Mouse (Mus musculus) inflammation-experienced regulatory T-cells, adult 6 months (primary cell): ENCODE measurements at regions not wholly inside any gene's neighbourhood (a gene's known extent, or its start where the extent isn't known, plus 50 kb on each side); places are given as distances from the start of the nearest gene placed in this dataset.

Experiments used
- ATAC-seq: one replicate; pipeline ENCODE4 v1.8.0; 2017

DNA sequence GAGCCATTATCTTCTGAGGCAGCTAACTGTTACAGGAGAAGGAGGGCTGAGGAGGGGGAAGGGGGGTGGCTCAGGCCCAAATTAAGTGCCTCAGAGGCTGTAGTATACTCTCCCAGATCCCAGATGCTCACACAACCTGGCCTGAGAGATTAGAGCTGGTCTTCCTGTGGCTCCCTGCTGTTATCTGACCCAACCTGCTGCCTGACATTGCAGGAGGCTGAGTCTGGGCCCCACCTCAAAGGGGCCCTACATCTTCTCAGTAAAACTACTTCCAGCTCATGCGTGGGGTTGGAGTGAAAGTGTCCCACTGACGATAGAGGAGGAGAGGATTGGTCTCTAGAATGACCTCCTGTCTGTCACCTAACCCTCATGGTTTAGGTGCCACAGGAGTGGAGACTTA is 64.0 kb upstream of the Lmo2 start:
- ATAC-seq, result no peak

DNA sequence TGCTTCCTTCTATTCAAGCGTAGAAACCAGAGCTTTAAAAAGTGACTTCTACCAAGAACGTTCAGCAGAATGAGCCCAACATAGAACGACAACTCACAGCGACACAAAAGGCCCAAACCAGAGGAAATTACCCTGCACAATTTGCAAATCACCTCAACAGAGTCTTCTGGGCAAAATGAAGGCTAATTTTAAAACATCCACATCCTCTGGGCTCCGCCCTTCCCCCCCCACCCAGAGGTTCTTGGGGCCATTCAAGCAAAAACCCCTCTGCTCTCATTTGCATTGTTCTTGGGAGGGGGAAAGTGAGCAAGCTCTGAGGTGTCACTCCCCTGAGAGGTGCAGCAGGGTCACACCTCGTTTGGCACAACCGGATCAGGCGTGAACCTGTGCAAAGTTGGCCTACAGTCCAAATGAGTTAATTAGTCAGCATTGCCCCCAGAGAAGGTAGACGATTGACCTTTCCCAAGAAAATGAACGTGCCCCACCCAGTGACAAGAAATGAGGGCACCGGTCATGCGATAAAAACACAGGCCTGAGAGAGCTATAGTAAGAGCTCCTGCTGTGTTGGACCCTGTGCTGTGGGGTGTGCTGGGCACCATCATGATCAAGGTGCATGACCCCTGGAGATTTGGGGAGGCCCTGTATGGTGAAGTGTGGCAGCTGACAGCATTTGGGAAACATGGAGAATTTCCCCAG is 62.7 kb upstream of the Lmo2 start:
- no peak for ATAC-seq

DNA sequence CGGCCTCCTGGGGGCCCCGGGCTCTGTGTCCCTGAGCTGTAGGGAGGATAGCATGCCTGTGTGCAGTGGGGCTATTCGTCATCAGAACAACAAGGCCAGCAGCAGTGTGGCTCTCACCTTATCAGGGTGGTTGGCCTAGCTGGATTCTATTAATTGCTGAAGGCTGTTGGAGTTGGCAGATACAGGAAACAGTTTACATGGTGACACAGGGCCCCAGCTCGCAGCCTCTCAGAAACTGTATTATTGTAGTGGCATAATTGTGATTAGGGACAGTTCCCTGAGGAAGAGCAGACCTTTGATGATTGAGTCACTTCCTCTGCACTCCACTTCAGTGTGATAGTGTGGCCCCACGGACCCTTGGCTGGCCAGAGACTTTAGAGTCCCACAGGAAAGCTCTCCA is 61.6 kb upstream of the Lmo2 start:
- no peak for ATAC-seq

DNA sequence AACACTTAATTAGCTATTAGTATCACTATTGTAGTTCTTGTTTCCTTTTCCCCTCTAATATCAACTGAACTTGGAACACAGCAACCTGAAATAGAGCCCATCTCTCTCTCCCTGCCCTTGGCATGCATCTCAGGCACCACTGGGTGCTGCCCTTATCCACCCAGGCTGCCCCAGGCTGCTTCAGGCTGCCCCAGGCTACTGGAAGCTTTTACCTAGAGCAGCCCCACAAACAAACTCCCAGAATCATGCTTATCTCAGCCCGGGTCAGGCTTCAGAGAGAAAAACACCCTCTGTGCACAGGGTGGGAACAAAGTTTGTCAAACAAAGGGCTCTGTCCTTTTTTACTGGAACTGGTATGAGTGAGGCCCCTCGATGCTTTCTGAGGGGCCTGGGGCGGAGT is 61.0 kb upstream of the Lmo2 start:
- ATAC-seq, result no peak

DNA sequence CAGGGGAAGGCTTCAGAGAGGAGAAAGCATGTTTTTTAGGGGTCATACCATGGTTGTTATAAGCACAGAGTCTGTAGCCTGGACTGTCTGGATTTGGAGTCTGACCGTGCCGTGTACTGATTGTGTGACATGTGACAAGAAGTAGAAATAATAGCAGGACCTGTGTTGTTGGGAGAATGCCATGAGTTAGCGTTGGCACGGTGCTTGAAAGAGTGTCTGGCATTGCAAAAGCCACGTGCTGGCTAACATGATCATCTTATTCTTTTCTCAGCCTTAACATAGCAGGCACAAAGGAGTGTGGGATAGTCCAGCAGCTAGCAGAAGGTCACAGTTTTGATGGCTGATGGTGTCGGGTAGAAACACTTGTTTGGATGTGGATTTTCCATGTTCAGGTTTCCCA is 58.1 kb upstream of the Lmo2 start:
- ATAC-seq, result no peak

DNA sequence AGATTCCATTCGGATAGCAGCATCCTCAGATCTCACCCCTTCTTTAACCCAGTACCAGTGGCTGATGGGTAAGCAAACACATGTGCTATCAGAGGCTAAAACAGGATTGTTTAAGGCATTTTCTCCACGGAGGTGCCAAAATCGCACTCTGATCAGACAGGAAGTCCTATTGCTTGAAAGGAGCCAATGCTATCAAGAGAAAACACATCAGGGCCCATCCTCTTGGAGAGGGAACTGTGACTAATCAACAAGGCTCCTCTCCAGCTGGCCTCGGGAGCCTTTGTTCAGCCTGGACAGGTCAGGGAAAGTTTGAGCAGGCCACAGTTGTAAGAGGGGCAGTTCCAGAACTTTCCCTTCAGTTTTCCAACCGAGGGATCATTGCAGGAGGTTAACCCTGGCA is 57.4 kb upstream of the Lmo2 start:
- no peak for ATAC-seq

DNA sequence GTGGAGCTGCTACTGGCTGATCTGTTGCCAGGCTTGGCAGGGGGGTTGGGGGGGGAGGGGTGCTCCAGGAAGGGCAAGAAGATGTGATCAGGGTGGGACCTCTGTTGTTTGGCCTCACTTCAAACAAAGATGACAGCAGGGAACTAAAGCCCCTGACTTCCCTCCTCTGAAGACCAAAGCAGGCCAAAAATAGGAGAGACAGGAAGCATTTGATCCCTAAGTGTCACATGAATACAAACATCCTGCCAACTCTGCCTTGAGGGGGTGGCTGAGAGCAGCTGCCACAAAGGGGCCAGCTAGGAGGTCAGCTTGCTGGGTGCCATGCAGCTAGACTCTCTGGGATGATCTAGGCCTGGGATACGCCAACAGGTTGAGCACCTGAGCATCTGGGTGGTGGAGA is 56.3 kb upstream of the Lmo2 start:
- ATAC-seq, result no peak

DNA sequence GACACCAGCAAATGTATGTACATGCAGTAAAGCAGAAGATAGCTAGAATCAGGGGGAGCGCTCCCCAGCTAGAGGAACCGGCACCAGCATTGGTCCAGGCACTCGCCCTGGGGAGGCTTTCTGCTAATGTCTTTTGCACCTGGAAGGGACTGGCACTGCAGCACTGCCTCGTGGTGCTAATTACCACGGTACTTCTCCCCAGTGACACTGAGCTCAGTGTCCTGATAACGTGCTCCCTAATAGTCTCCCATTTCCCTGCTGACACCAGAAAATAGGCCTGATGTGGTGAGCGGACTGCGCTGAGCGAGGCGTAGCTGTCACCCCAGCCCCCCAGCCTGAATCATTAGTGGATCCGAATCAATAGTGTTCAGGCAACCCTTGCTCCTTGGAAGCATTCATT is 55.0 kb upstream of the Lmo2 start:
- no peak for ATAC-seq

DNA sequence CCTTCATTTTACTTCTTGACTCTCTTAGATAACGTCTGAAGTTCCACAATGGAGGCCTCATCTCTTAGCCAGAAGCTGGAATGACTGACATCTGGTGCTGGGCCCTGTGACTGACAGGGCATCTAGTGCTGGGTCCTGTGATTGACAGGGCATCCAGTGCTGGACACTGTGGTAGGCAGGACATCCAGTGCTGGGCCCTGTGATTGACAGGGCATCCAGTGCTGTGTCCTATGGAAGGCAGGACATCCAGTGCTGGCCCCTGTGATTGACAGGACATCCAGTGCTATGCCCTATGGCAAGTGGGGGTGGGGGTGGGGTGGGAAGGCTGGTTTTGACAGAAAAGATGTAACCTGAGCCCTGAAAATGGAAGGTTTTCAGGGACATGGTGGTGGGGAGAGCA is 52.1 kb upstream of the Lmo2 start:
- ATAC-seq, result no peak

DNA sequence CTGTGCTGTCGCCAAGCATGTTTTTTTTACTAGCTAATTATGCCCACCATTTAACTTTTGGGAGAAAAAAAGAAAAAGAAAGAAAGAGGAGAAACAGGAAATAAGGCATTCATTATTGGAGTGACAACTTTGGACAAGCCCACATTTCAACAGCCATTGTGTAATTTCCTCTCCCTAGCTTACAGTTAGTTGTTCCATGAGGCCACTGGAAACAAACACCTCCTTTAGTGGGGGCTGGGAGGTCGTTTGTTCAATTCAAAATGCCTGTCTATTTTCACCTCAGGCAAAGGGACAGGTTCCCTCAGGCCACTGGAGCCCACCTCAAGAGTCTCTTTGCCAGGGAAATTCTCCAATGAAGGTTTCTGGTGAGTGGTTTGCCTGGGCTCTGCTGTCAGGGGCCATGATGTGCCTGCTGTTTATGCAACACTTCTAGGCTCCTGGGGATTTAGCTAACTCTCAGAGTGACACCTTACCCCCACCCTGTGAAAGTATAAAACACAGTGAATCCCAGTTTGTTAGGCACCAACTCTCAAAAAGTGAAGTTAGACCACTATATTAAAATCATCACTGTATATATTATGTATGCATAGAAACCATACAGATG is 51.1 kb upstream of the Lmo2 start:
- no peak for ATAC-seq
